Mouse (Mus musculus): ENCODE measurements around the gene Btbd1. TPM values are rescaled to one million over a fixed set of nuclear protein-coding genes. Genes with fewer than 3 reads are reported as not detected.

The Btbd1 gene
- polyA plus RNA-seq, 2 experiments = 62.1 to 86.3 TPM

DNA sequence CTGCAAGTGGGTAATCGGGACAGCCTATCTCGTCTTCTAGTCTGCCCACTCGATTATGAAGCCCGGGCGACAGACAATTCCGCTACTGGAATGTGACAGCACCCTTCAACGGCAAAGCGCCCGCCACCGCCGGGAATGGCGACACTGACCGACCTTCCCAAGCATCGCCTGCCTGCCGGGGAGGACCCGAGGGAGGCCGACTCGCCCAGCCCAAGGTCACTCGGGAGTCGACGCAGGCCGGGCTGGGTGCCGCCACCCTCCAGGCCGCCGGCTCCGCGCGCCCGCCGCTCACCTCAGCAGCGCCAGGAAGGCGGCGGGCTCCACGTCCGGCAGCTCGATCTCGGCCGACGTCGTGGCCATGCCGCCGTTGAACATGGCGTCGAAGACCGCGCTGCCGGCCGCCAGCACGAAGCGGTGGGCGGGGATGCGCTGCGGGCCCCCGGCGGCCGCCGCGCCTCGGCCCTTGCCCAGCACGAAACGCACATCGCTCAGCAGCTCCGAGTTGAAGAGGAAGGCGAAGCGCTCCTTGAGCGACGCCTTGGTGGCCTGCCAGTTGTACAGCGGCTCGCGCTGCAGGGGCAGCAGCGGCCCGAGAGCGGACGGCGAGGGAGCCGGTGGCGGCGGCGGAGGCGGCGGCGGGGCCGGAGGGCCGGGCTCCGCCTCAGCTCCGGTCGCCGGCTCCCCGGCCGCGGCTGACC lies 401 bp downstream of the Btbd1 start:
- ATAC-seq (ENCODE audit: low FRiP score, low read depth) = peak; percentile 75
- peaks cover 28% of the 10 kb centered on the region for H3K4me1 ChIP-seq (ENCODE audit: control insufficient read depth, insufficient read depth, low read length)
- H3K27me3 ChIP-seq (ENCODE audit: control insufficient read depth, insufficient read depth, low read length) = no peaks in the 10 kb centered on the region
- no peaks in the 10 kb centered on the region for H3K9me3 ChIP-seq (ENCODE audit: control insufficient read depth, low read length)
- peak overlapping the region; percentile 82 for H3K9ac ChIP-seq (ENCODE audit: low read depth, low read length, severe bottlenecking)
- peak overlapping the region; percentile 78 for H3K4me3 ChIP-seq (replicated peaks; ENCODE audit: low read length)
- WGBS = 0% methylated on average over 40 of the region's 91 CpGs
- peak overlapping the region; percentile 93 for H3K27ac ChIP-seq (replicated peaks; ENCODE audit: low read depth, low read length)
- H3K4me2 ChIP-seq (replicated peaks; ENCODE audit: low read depth, low read length, severe bottlenecking) = peak overlapping the region; percentile 61
- H3K36me3 ChIP-seq (ENCODE audit: control insufficient read depth, insufficient read depth, low read length) = 0 out of 2 replicates have a peak, but pooled peaks cover 2% of the 10 kb centered on the region
- TF ChIP-seq POLR2A (IDR thresholded peaks at IDR 0.05; ENCODE audit: borderline replicate concordance, extremely low read depth, insufficient read depth, insufficient read length) = no peak
- DNase-seq (ENCODE audit: low spot score) = no peak

DNA sequence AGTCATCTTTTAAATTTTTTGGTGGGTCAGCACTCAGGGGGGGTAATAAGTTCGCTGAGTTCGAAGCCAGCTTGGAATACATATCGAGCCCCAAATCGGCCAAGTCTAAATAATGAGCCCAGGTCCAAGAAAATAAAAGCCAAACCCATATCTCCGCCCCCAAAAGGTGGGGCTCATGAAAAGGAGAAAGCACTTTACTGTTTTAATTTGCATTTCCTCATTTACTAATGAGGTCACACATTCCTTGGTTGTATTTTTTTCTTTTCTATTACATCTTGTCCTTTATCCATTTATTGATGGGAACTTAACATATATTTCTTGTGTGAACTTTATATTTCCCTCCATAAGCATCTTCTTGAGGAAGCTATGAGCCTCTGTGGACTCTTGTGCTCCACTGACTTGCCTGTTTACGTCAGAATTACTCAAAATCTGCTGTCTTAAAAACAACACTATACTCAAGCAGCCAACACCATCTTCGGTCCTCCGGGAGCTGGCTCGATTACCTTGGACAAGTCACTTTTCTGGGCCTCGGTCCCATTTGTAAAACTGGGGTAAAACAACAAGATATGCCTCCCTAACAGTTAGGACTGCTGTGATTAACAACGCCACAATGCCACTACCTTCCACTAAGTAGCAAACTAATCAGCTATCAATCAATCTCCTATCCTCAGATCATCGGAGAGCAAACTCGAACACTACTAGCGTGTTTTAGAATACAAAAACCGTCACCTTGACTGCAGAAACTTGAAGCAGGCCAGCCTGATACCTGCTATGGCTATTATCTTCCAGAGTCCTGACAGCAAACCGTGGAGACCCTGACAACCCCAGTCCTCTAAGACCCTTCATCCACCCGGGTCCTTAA lies 1.2 kb downstream of the Btbd1 start:
- peaks cover 28% of the 10 kb centered on the region for H3K4me1 ChIP-seq (ENCODE audit: control insufficient read depth, insufficient read depth, low read length)
- no peak for TF ChIP-seq POLR2A (IDR thresholded peaks at IDR 0.05; ENCODE audit: borderline replicate concordance, extremely low read depth, insufficient read depth, insufficient read length)
- peak overlapping the region; percentile 78 for H3K4me3 ChIP-seq (replicated peaks; ENCODE audit: low read length)
- DNase-seq (ENCODE audit: low spot score) = no peak
- peak overlapping the region; percentile 93 for H3K27ac ChIP-seq (replicated peaks; ENCODE audit: low read depth, low read length)
- WGBS = 26% methylated on average over 17 of the region's 17 CpGs
- no peaks in the 10 kb centered on the region for H3K27me3 ChIP-seq (ENCODE audit: control insufficient read depth, insufficient read depth, low read length)
- 0 out of 2 replicates have a peak, but pooled peaks cover 4% of the 10 kb centered on the region for H3K36me3 ChIP-seq (ENCODE audit: control insufficient read depth, insufficient read depth, low read length)
- H3K9me3 ChIP-seq (ENCODE audit: control insufficient read depth, low read length) = no peaks in the 10 kb centered on the region
- no peak for ATAC-seq (ENCODE audit: low FRiP score, low read depth)
- peak overlapping the region; percentile 61 for H3K4me2 ChIP-seq (replicated peaks; ENCODE audit: low read depth, low read length, severe bottlenecking)
- peak overlapping the region; percentile 82 for H3K9ac ChIP-seq (ENCODE audit: low read depth, low read length, severe bottlenecking)

DNA sequence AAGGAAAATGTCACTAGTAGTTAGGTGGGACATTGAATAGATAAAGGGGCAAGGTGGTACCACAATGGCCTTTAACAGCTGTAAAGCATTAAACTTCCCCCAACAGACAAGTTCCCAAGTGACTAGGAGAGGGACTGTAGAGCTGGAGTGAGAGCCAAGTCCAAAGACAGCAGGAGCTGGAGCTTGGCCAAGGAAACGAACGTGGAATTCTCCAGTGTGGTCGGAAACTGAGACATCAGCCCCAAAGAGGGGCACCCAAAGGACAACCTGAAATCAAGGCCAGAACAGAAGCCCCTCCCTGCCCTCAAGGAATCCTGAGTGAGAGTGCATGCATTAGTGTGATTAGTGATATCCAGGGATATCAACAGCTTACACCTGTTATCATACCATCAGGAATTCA lies 3.9 kb downstream of the Btbd1 start:
- WGBS = 30% methylated on average over 3 of the region's 3 CpGs
- peaks cover 28% of the 10 kb centered on the region for H3K4me1 ChIP-seq (ENCODE audit: control insufficient read depth, insufficient read depth, low read length)
- H3K27ac ChIP-seq (replicated peaks; ENCODE audit: low read depth, low read length) = no peak overlapping the region
- no peak for TF ChIP-seq POLR2A (IDR thresholded peaks at IDR 0.05; ENCODE audit: borderline replicate concordance, extremely low read depth, insufficient read depth, insufficient read length)
- H3K4me2 ChIP-seq (replicated peaks; ENCODE audit: low read depth, low read length, severe bottlenecking) = no peak overlapping the region
- 0 out of 2 replicates have a peak, but pooled peaks cover 4% of the 10 kb centered on the region for H3K36me3 ChIP-seq (ENCODE audit: control insufficient read depth, insufficient read depth, low read length)
- no peak for DNase-seq (ENCODE audit: low spot score)
- no peak for ATAC-seq (ENCODE audit: low FRiP score, low read depth)
- H3K9me3 ChIP-seq (ENCODE audit: control insufficient read depth, low read length) = no peaks in the 10 kb centered on the region
- H3K9ac ChIP-seq (ENCODE audit: low read depth, low read length, severe bottlenecking) = no peak overlapping the region
- no peak overlapping the region for H3K4me3 ChIP-seq (replicated peaks; ENCODE audit: low read length)
- no peaks in the 10 kb centered on the region for H3K27me3 ChIP-seq (ENCODE audit: control insufficient read depth, insufficient read depth, low read length)

DNA sequence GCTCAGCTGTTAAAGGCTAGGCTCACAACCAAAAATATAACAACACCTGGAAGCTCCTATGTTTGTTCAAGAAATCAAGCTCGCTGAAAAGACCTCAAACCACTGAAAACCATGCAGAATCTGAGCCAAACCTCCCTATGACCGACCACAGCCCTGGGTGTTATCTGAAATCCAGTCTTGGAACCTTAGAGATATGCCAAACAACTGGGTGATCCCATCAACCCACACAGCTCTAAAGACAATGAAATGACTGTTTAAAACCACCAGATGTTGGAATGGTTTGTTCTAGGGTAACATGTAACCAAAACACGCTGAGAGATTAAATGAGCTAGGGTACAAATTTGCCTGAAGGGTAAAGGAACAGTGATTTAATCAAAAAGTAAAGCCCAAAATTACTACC lies 4.3 kb downstream of the Btbd1 start:
- no peak overlapping the region for H3K4me2 ChIP-seq (replicated peaks; ENCODE audit: low read depth, low read length, severe bottlenecking)
- H3K27me3 ChIP-seq (ENCODE audit: control insufficient read depth, insufficient read depth, low read length) = no peaks in the 10 kb centered on the region
- H3K36me3 ChIP-seq (ENCODE audit: control insufficient read depth, insufficient read depth, low read length) = 0 out of 2 replicates have a peak, but pooled peaks cover 4% of the 10 kb centered on the region
- H3K4me3 ChIP-seq (replicated peaks; ENCODE audit: low read length) = no peak overlapping the region
- H3K9me3 ChIP-seq (ENCODE audit: control insufficient read depth, low read length) = no peaks in the 10 kb centered on the region
- no peak for TF ChIP-seq POLR2A (IDR thresholded peaks at IDR 0.05; ENCODE audit: borderline replicate concordance, extremely low read depth, insufficient read depth, insufficient read length)
- no peak for DNase-seq (ENCODE audit: low spot score)
- H3K4me1 ChIP-seq (ENCODE audit: control insufficient read depth, insufficient read depth, low read length) = peaks cover 28% of the 10 kb centered on the region
- WGBS = 74% methylated on average over 3 of the region's 3 CpGs
- ATAC-seq (ENCODE audit: low FRiP score, low read depth) = no peak
- no peak overlapping the region for H3K9ac ChIP-seq (ENCODE audit: low read depth, low read length, severe bottlenecking)
- H3K27ac ChIP-seq (replicated peaks; ENCODE audit: low read depth, low read length) = no peak overlapping the region

DNA sequence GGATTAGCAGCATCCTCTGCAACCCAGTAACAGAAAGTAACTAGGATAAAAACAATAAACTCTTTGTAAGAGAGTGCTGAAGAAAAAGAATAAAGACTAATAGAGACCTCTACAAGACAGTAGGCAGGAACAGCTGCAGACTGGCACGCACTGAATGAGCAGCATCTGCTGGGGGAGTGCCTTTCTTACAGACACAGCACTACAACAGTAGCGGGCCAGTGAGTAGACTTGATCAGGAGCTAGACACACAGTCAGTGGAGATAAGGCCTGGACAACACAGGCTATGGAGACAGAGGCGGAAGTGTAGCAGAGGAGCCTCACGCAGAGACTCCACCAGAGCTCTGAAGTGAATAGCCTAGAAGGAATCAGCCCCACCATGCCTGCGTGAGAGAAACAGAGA lies 23.2 kb downstream of the Btbd1 start:
- 82% methylated on average over 5 of the region's 5 CpGs for WGBS
- H3K9ac ChIP-seq (ENCODE audit: low read depth, low read length, severe bottlenecking) = no peak overlapping the region
- no peaks in the 10 kb centered on the region for H3K27me3 ChIP-seq (ENCODE audit: control insufficient read depth, insufficient read depth, low read length)
- DNase-seq (ENCODE audit: low spot score) (peak; percentile 29), ATAC-seq (ENCODE audit: low FRiP score, low read depth) (0 out of 2 replicates have a peak, but pooled peaks have one; percentile 30)
- no peak for TF ChIP-seq POLR2A (IDR thresholded peaks at IDR 0.05; ENCODE audit: borderline replicate concordance, extremely low read depth, insufficient read depth, insufficient read length)
- no peak overlapping the region for H3K4me3 ChIP-seq (replicated peaks; ENCODE audit: low read length)
- no peaks in the 10 kb centered on the region for H3K4me1 ChIP-seq (ENCODE audit: control insufficient read depth, insufficient read depth, low read length)
- peaks cover 21% of the 10 kb centered on the region for H3K36me3 ChIP-seq (ENCODE audit: control insufficient read depth, insufficient read depth, low read length)
- no peak overlapping the region for H3K4me2 ChIP-seq (replicated peaks; ENCODE audit: low read depth, low read length, severe bottlenecking)
- no peak overlapping the region; the same call in 1 of the 2 replicates for H3K27ac ChIP-seq (replicated peaks; ENCODE audit: low read depth, low read length)
- no peaks in the 10 kb centered on the region for H3K9me3 ChIP-seq (ENCODE audit: control insufficient read depth, low read length)
